Mouse (Mus musculus) myocyte (in vitro differentiated cells): ENCODE measurements around the gene Foxe1.

Experiments used
- CEBPB ChIP-seq: IDR thresholded peaks from 2 replicates; pipeline ENCODE4 v1.6.1; 2011; ENCODE audit warnings: mild to moderate bottlenecking, moderate library complexity; ENCODE audit not compliant: poor library complexity, insufficient read depth, severe bottlenecking
- E2F4 ChIP-seq: IDR thresholded peaks from one replicate; pipeline ENCODE4 v1.6.1; 2011; ENCODE audit warnings: mild to moderate bottlenecking, control low read depth, moderate library complexity; ENCODE audit not compliant: insufficient read depth
- MAX ChIP-seq: IDR thresholded peaks from one replicate; pipeline ENCODE4 v1.6.1; 2011; ENCODE audit warnings: low read depth, mild to moderate bottlenecking, control low read depth
- MYOD1 ChIP-seq, 3 experiments: IDR thresholded peaks; one replicate each; pipeline ENCODE4 v1.6.1; 2011; ENCODE audit warnings: control low read depth in 2 of 3, low read depth in 2 of 3, mild to moderate bottlenecking in 2 of 3, moderate library complexity in 1 of 3; ENCODE audit not compliant: insufficient read length in 2 of 3, control insufficient read depth in 1 of 3
- MYOG ChIP-seq, 3 experiments: IDR thresholded peaks; one replicate each; pipeline ENCODE4 v1.6.1; 2011; ENCODE audit warnings: control low read depth in 2 of 3, low read depth in 2 of 3, mild to moderate bottlenecking in 2 of 3; ENCODE audit not compliant: insufficient read length in 2 of 3, control insufficient read depth in 1 of 3, insufficient read depth in 1 of 3
- POLR2A ChIP-seq: IDR thresholded peaks from one replicate; pipeline ENCODE4 v1.6.1; 2011; ENCODE audit warnings: low read depth, mild to moderate bottlenecking, control low read depth, moderate library complexity; ENCODE audit not compliant: insufficient read length
- REST ChIP-seq: IDR thresholded peaks from one replicate; pipeline ENCODE4 v1.6.1; 2011; ENCODE audit warnings: mild to moderate bottlenecking, control low read depth, moderate library complexity; ENCODE audit not compliant: insufficient read depth, insufficient read length
- TCF12 ChIP-seq: IDR thresholded peaks from one replicate; pipeline ENCODE4 v1.6.1; 2011; ENCODE audit warnings: mild to moderate bottlenecking, control low read depth; ENCODE audit not compliant: poor library complexity, insufficient read depth, severe bottlenecking

- TF ChIP-seq TCF12 (no peak), POLR2A (no peak), MYOD1 (IDR thresholded peaks at IDR 0.05; ENCODE audit: control insufficient read depth in 1 of 3, insufficient read length in 2 of 3, low read depth in 2 of 3) (peak in 2 of 3 experiments; percentile 43 to 74), CEBPB (no peak), REST (no peak), MYOG (IDR thresholded peaks at IDR 0.05; ENCODE audit: control insufficient read depth in 1 of 3, insufficient read depth in 1 of 3, insufficient read length in 2 of 3, low read depth in 2 of 3) (peak in 2 of 3 experiments; percentile 27 to 50), MAX (no peak), E2F4 (no peak)
Measured at GRCm38 (mm10) chr4:46307341-46307740, 36.1 kb upstream of the Foxe1 start.
